Mouse (Mus musculus): ENCODE measurements around the gene Trdmt1.

- TF ChIP-seq CTCF (IDR thresholded peaks at IDR 0.05; ENCODE audit: borderline replicate concordance, insufficient read depth, low read length) (no peak), POLR2A (IDR thresholded peaks at IDR 0.05; ENCODE audit: low read depth, low read length) (no peak)
Observed at GRCm38 (mm10) chr2:13582184-13582583, 37.7 kb upstream of the Trdmt1 start.

Measured in embryonic fibroblast, embryonic 13.5 days (primary cell).